Mouse (Mus musculus) lung, postnatal 0 days (tissue): ENCODE measurements around the gene H1fnt. TPM values are rescaled to one million over a fixed set of nuclear protein-coding genes. Genes with fewer than 3 reads are reported as not detected.
A peak's percentile ranks its signal among the peaks of the same experiment; 100 is the strongest.

Source experiments
- ATAC-seq: fragments of 200-750 bp; cut with Nextera tagmentation; 2 replicates; pipeline ENCODE4 v1.8.0; 2017; ENCODE audit warnings: moderate library complexity
- DNase-seq: peaks from one replicate; pipeline ENCODE4 v3.0.0-alpha.2; 2016; ENCODE audit warnings: low spot score
- H3K27ac ChIP-seq: fragments of 300-500 bp; sonication (generic); 2 replicates; pipeline ENCODE4 v1.5.1; 2014; ENCODE audit warnings: antibody characterized with exemption, mild to moderate bottlenecking, low read length, mixed read lengths
- H3K27me3 ChIP-seq: fragments of 300-500 bp; sonication (generic); replicated peaks from 2 replicates; pipeline ENCODE4 v1.6.1; 2014; ENCODE audit warnings: low read length, mixed read lengths; ENCODE audit not compliant: insufficient read depth
- H3K36me3 ChIP-seq: fragments of 300-500 bp; sonication (generic); 2 replicates; pipeline ENCODE4 v1.6.1; 2014; ENCODE audit warnings: low read length, mixed read lengths; ENCODE audit not compliant: insufficient read depth
- H3K4me1 ChIP-seq: fragments of 300-500 bp; sonication (generic); 2 replicates; pipeline ENCODE4 v1.6.1; 2014; ENCODE audit warnings: antibody characterized with exemption, low read depth, low read length, mixed read lengths; ENCODE audit not compliant: insufficient read depth
- H3K4me2 ChIP-seq: fragments of 300-500 bp; sonication (generic); replicated peaks from 2 replicates; pipeline ENCODE4 v1.6.1; 2014; ENCODE audit warnings: low read depth, mild to moderate bottlenecking, low read length, moderate library complexity, mixed read lengths
- H3K4me3 ChIP-seq: fragments of 300-500 bp; sonication (generic); 2 replicates; pipeline ENCODE4 v1.5.1; 2014; ENCODE audit warnings: low read depth, low read length
- H3K9ac ChIP-seq: fragments of 300-500 bp; sonication (generic); replicated peaks from 2 replicates; pipeline ENCODE4 v1.6.1; 2014; ENCODE audit warnings: low read depth, mild to moderate bottlenecking
- H3K9me3 ChIP-seq: fragments of 300-500 bp; sonication (generic); 2 replicates; pipeline ENCODE4 v1.6.1; 2016; ENCODE audit warnings: low read length, mixed read lengths
- CTCF ChIP-seq: IDR thresholded peaks from 2 replicates; pipeline ENCODE4 v1.5.1; 2016; ENCODE audit warnings: antibody characterized with exemption, mild to moderate bottlenecking
- EP300 ChIP-seq: IDR thresholded peaks from 2 replicates; pipeline ENCODE4 v1.6.1; 2016; ENCODE audit warnings: antibody characterized with exemption, mild to moderate bottlenecking, control low read depth
- WGBS: fragments of 180-500 bp; shearing (Covaris S2); extraction: QIAGEN DNeasy Blood & Tissue Kit; methylation state at CpG from one replicate; pipeline ENCODE4 v1.1.7; 2014; 5-methylcytosine and 5-hydroxymethylcytosine counted together
- polyA plus RNA-seq: library from polyadenylated mRNA; unstranded; fragments of >200 nt; fragmentation: Nextera tagmentation; extraction: Ambion mirVana; gene quantifications from 2 replicates; pipeline ENCODE4 v1.2.1, GENCODE M21; 2015

H1fnt gene
- polyA plus RNA-seq, 1 experiment from 2014 or later = not detected

GRCm38 (mm10) chr15:98214130-98214529 is 43.0 kb downstream of the H1fnt start:
- Histone ChIP-seq H3K36me3 (no peaks in the 10 kb centered on the region), H3K4me2 (no peak overlapping the region), H3K4me1 (no peaks in the 10 kb centered on the region), H3K27ac (no peak overlapping the region), H3K9ac (no peak overlapping the region), H3K4me3 (no peak overlapping the region), H3K27me3 (no peaks in the 10 kb centered on the region), H3K9me3 (no peaks in the 10 kb centered on the region)
- peak; percentile 68 for ATAC-seq
- WGBS = 44% methylated on average over 5 of the region's 5 CpGs
- TF ChIP-seq EP300 = no peak
- TF ChIP-seq CTCF = no peak
- DNase-seq = peak; percentile 13

DNA sequence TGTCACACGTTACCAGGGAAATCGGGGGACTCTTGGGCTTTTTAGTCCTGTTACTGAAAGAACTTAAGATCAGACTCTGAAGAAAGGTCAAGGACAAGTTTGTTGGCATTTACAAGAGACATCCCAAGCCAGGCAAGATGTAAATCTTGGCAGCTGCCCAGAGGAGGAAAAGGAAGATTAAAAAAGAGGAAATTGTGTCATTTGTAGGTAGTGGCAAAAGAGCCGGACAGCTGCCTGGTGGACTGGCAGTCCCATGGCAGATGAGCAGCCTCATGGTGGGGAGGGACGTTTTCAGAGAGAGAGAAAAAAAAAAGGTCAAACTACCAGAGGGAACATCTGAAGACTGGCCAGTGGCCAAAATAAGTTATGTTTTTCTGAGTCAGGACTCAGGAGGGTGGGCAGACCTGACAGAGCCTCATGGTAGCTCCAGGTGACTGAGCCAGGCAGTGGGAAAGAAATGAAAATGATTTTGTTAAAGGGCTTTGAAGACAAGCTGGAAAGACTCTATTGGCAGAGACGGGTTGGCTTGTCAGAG is 43.7 kb downstream of the H1fnt start:
- Histone ChIP-seq H3K9me3 (no peaks in the 10 kb centered on the region), H3K4me3 (no peak overlapping the region), H3K27me3 (no peaks in the 10 kb centered on the region), H3K4me1 (no peaks in the 10 kb centered on the region), H3K27ac (0 out of 2 replicates have a peak overlapping the region, but pooled peaks have one; percentile 32), H3K4me2 (no peak overlapping the region), H3K36me3 (no peaks in the 10 kb centered on the region), H3K9ac (no peak overlapping the region)
- ATAC-seq = no peak
- no peak for TF ChIP-seq CTCF
- TF ChIP-seq EP300 = no peak; the same call in 1 of the 2 replicates
- WGBS = 43% methylated on average over 5 of the region's 5 CpGs
- peak; percentile 11 for DNase-seq

GRCm38 (mm10) chr15:98209676-98210075 is 47.4 kb downstream of the H1fnt start:
- Histone ChIP-seq H3K4me2 (no peak overlapping the region), H3K9ac (no peak overlapping the region), H3K9me3 (no peaks in the 10 kb centered on the region), H3K36me3 (no peaks in the 10 kb centered on the region), H3K27ac (no peak overlapping the region), H3K27me3 (no peaks in the 10 kb centered on the region), H3K4me3 (no peak overlapping the region), H3K4me1 (no peaks in the 10 kb centered on the region)
- DNase-seq = no peak
- ATAC-seq = no peak
- WGBS = 60% methylated on average over 7 of the region's 7 CpGs
- no peak for TF ChIP-seq EP300
- no peak for TF ChIP-seq CTCF

Other genes with a start within 250 kb of the H1fnt start
- gene Pfkm, start 164.7 kb downstream of the H1fnt start, polyA plus RNA-seq = 12.8 and 15.5 TPM in 2 replicates
- 9.2 and 10.2 TPM in 2 replicates for gene Senp1, start 163.5 kb downstream of the H1fnt start, polyA plus RNA-seq
- gene Asb8, start 91.7 kb downstream of the H1fnt start, polyA plus RNA-seq = 40.3 and 42.3 TPM in 2 replicates
- gene Ccdc184, start 90.1 kb downstream of the H1fnt start, polyA plus RNA-seq = 0.04 and 0.07 TPM in 2 replicates
- gene Olfr288, start 61.8 kb downstream of the H1fnt start, polyA plus RNA-seq = not detected in 2 replicates
- gene Gm44579, start 36.3 kb downstream of the H1fnt start, polyA plus RNA-seq = not detected in 2 replicates
- gene Olfr287, start 36.2 kb downstream of the H1fnt start, polyA plus RNA-seq = not detected in 2 replicates
- gene Olfr286, start 22.8 kb downstream of the H1fnt start, polyA plus RNA-seq = not detected in 2 replicates
- 0.93 and 1.3 TPM in 2 replicates for gene Zfp641, start 38.9 kb upstream of the H1fnt start, polyA plus RNA-seq
- not detected in 2 replicates for gene Olfr285, start 60.1 kb upstream of the H1fnt start, polyA plus RNA-seq
- not detected in 2 replicates for gene Olfr284, start 83.7 kb upstream of the H1fnt start, polyA plus RNA-seq
- not detected in 2 replicates for gene Olfr283, start 123.7 kb upstream of the H1fnt start, polyA plus RNA-seq
- gene Olfr282, start 173.9 kb upstream of the H1fnt start, polyA plus RNA-seq = not detected in 2 replicates
- gene Olfr281, start 195.3 kb upstream of the H1fnt start, polyA plus RNA-seq = not detected in 2 replicates
- not detected in 2 replicates for gene OR5BS1P, start 212.6 kb upstream of the H1fnt start, polyA plus RNA-seq
- gene Lalba, start 225.4 kb upstream of the H1fnt start, polyA plus RNA-seq = 0.31 and 3.3 TPM in 2 replicates
- gene Olfr279, start 235.1 kb upstream of the H1fnt start, polyA plus RNA-seq = not detected in 2 replicates